Mouse (Mus musculus) liver, embryonic 14.5 days (tissue): ENCODE data around the gene Sh3pxd2b.

Experiments
- CTCF ChIP-seq: IDR thresholded peaks from 2 replicates; pipeline ENCODE4 v1.5.1; 2016; ENCODE audit warnings: antibody characterized with exemption, low read depth, control low read depth
- EP300 ChIP-seq: IDR thresholded peaks from 2 replicates; pipeline ENCODE4 v1.6.1; 2016; ENCODE audit warnings: antibody characterized with exemption, low read depth

GRCm38 (mm10) chr11:32398446-32398845, 50.8 kb downstream of the Sh3pxd2b start:
- TF ChIP-seq CTCF (no peak), EP300 (no peak)
